Mouse (Mus musculus): ENCODE data around the gene Cers2. TPM values are rescaled to one million over a fixed set of nuclear protein-coding genes. Genes with fewer than 3 reads are reported as not detected.

Cers2 gene
- polyA plus RNA-seq (2021; fragmentation: Nextera tagmentation) = 45.4 and 46.9 TPM in 2 replicates
- long read RNA-seq, experiment 1, transcript Cers2-201 (11 exons, 2,216 nt) = major isoform, 42 of 77 reads
- long read RNA-seq, experiment 1, partial matches to known transcripts = 25 of 77 reads
- long read RNA-seq, experiment 1, other reads (novel, unspliced or antisense) = 10 of 77 reads
- long read RNA-seq, experiment 2, transcript Cers2-201 (11 exons, 2,216 nt) = major isoform, 152 of 273 reads
- long read RNA-seq, experiment 2, partial matches to known transcripts = 48 of 273 reads
- long read RNA-seq, experiment 2, other reads (novel, unspliced or antisense) = 73 of 273 reads

DNA sequence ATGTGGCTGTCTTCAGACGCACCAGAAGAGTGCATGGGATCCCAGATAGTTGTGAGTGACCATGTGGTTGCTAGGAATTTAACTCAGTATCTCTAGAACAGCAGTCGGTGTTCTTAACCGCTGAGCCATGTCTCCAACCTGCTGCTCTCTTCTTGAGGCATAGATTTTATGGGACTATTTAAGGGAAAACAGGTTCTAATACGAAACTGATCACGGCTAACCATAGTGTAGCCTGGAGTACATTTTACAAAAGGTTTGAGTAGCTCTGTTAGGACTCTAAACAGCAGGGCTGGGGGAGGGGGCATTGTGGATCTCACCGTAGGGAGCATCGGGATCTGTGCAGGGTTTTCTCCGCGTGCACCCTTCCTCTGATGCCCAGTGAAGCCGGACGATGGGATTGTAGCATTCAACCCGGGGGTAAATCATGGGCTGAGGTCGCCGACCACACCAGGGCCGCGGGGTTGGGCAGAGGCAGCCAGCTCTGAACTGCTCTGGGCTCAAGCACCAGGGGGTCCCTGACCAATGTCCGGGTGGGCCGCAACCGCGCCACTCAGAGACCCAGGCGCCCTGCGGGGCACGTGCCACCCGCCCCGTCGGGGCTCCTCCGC is at the start of gene Cers2:
Cers2 (plus strand) TSS at position 306 of the 608 bp plus-strand sequence.

DNA sequence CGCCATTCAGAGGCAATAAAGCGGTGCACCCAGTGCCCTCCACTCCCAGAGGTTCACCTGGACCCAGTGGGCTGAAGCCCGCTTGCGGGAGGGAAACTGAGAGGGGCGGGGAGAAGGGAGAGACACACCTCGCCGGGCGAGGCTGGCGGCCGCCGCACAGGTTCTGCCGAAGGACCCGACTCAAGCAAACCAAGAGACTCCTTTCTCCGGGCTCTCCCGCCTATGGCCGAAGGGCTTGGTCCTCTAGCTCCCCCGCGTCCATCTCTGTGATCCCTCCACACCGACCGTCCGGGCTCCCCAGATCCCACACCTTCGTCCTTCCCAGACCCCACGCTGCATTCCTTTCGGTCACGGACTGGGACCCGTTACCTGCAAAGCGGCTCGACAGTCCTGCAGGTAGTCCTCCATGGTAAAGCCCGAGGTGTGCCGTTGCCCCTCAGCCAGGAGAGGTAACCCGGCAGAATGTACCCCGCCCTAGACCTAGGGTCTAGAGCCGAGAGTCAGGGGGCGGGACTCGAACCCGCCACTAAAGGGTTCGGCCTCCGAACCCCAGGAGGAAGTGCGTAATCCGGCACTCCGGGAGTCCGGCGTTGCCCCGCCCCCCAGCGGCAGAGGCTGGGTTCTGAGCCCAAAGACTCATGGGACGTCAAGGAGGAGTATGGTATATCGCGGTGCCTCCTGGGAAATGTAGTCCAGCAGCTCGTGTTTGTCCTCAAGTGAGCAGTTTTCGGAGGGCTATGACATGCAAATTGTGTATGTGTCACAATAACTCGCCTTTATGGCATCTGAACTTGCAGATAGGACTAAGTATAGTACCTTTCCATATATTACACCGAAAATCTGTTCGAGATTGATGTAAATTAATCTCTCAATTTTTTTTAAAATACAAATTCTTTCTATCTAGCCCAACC is 33.1 kb upstream of the Cers2 start, which contains the start of the genes Mindy1 and Prune1:
Mindy1 (plus strand) TSS at position 130 of the 911 bp plus-strand sequence.
Prune1 (minus strand) TSS at position 861 of the 911 bp plus-strand sequence.

DNA sequence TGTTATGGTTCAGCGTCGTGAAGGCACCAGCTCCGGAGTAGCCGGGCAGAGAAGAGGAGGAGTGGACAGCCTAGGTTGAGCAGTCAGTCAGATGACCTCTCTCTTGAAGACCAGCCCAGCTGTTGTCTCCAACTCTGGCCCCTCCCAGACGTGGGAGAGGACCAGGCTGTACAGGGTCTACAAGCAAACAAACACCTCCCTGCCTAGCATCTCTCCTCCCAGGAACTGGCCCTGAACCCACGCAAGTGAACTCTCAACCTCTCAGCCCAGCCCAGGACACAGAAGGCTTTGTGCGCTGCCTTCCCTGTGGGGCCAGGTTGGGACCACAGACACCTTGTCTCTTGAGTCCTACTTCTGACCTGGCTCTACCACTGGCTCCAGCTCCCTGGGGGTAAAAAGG is 7.5 kb upstream of the Cers2 start, which contains the start of gene Anxa9:
Anxa9 (minus strand) TSS at position 77 of the 400 bp plus-strand sequence.

DNA sequence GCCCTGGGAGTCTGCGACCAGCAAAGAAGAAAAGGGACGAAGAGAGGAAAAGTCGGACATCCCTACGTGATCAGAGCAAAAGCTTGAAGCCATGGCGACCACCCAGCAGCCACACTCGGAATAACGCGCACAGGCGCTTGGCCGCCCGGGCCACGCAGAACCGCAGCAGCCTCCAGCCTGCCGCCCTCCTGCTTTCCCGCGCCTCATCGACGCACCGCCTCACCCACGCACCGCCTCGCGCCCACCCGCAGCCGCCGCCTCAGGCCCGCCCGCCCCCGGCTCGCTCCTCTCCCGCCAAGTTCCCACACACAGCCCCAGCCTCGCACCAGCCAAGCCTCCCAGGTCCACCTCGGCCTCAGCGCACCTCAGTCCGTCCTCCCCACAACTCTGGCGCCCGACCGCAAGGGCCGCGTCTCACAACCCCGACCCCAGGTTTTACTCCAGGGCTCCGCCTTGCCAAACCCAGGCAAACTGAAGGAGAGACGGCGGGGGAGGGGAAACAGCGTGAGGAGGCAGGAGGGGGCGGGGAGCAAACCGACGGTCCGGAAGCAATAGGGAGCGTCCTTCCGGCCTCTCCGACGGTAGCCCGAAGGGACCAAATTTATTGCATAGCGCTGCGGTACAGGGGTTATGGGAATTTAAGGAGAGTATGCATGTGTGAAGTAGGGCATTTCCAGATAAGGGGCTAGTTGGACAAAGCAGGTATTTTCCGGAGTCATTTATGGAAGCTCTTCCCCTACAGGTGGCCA is 42.3 kb downstream of the Cers2 start, which contains the start of gene Setdb1:
Setdb1 (minus strand) TSS at position 502 of the 749 bp plus-strand sequence.

Other genes with a start within 250 kb of the Cers2 start
- gene Pip5k1a, start 207.9 kb upstream of the Cers2 start, polyA plus RNA-seq (2021; fragmentation: Nextera tagmentation) = 11.3 and 13.1 TPM in 2 replicates
- gene Vps72, start 203.8 kb upstream of the Cers2 start, polyA plus RNA-seq (2021; fragmentation: Nextera tagmentation) = 42.0 and 50.9 TPM in 2 replicates
- gene Tmod4, start 190.3 kb upstream of the Cers2 start, polyA plus RNA-seq (2021; fragmentation: Nextera tagmentation) = 0.41 and 0.44 TPM in 2 replicates
- 58.4 and 58.8 TPM in 2 replicates for gene Scnm1, start 180.8 kb upstream of the Cers2 start, polyA plus RNA-seq (2021; fragmentation: Nextera tagmentation)
- 9.2 and 11.4 TPM in 2 replicates for gene Lysmd1, start 180.7 kb upstream of the Cers2 start, polyA plus RNA-seq (2021; fragmentation: Nextera tagmentation)
- 2.6 and 3.7 TPM in 2 replicates for gene Tnfaip8l2, start 172.4 kb upstream of the Cers2 start, polyA plus RNA-seq (2021; fragmentation: Nextera tagmentation)
- gene Sema6c, start 154.3 kb upstream of the Cers2 start, polyA plus RNA-seq (2021; fragmentation: Nextera tagmentation) = 1.2 and 2.4 TPM in 2 replicates
- gene Gabpb2, start 96.9 kb upstream of the Cers2 start, polyA plus RNA-seq (2021; fragmentation: Nextera tagmentation) = 0.60 and 0.73 TPM in 2 replicates
- gene Cdc42se1, start 86.1 kb upstream of the Cers2 start, polyA plus RNA-seq (2021; fragmentation: Nextera tagmentation) = 66.2 and 87.2 TPM in 2 replicates
- gene Mllt11, start 82.6 kb upstream of the Cers2 start, polyA plus RNA-seq (2021; fragmentation: Nextera tagmentation) = 286 and 302 TPM in 2 replicates
- gene Gm128, start 73.2 kb upstream of the Cers2 start, polyA plus RNA-seq (2021; fragmentation: Nextera tagmentation) = 0.06 and 0.23 TPM in 2 replicates
- not detected in 2 replicates for gene Bnipl, start 63.6 kb upstream of the Cers2 start, polyA plus RNA-seq (2021; fragmentation: Nextera tagmentation)
- 19.7 and 19.9 TPM in 2 replicates for gene Mindy1, start 33.4 kb upstream of the Cers2 start, polyA plus RNA-seq (2021; fragmentation: Nextera tagmentation)
- gene Prune1, start 32.7 kb upstream of the Cers2 start, polyA plus RNA-seq (2021; fragmentation: Nextera tagmentation) = 12.4 and 16.6 TPM in 2 replicates
- gene Anxa9, start 7.6 kb upstream of the Cers2 start, polyA plus RNA-seq (2021; fragmentation: Nextera tagmentation) = 0.15 and 0.19 TPM in 2 replicates
- gene Setdb1, start 42.4 kb downstream of the Cers2 start, polyA plus RNA-seq (2021; fragmentation: Nextera tagmentation) = 7.9 and 9.7 TPM in 2 replicates
- gene 4930558C23Rik, start 88.0 kb downstream of the Cers2 start, polyA plus RNA-seq (2021; fragmentation: Nextera tagmentation) = not detected in 2 replicates
- gene Arnt, start 119.6 kb downstream of the Cers2 start, polyA plus RNA-seq (2021; fragmentation: Nextera tagmentation) = 3.4 and 3.8 TPM in 2 replicates
- 2.5 and 2.8 TPM in 2 replicates for gene Ctsk, start 184.5 kb downstream of the Cers2 start, polyA plus RNA-seq (2021; fragmentation: Nextera tagmentation)
- 170 and 172 TPM in 2 replicates for gene Ctss, start 212.0 kb downstream of the Cers2 start, polyA plus RNA-seq (2021; fragmentation: Nextera tagmentation)
- not detected in 2 replicates for gene Hormad1, start 244.9 kb downstream of the Cers2 start, polyA plus RNA-seq (2021; fragmentation: Nextera tagmentation)

Measured in layer of hippocampus, adult 6 months (tissue).